Mouse (Mus musculus): ENCODE results near the gene Ulk3.

Ulk3 gene

GRCm38 (mm10) chr9:57589224-57590126 lies at the start of gene Ulk3:
TSS of gene Ulk3 (plus strand) at chr9:57589452.
- in situ Hi-C loops (cut with MboI; ENCODE audit: low pct_unique_long_range_greater_than_20kb in 1 of 2, low sequenced_read_pairs in 2 of 2, unreplicated experiment in 1 of 2), result no loop called here

DNA sequence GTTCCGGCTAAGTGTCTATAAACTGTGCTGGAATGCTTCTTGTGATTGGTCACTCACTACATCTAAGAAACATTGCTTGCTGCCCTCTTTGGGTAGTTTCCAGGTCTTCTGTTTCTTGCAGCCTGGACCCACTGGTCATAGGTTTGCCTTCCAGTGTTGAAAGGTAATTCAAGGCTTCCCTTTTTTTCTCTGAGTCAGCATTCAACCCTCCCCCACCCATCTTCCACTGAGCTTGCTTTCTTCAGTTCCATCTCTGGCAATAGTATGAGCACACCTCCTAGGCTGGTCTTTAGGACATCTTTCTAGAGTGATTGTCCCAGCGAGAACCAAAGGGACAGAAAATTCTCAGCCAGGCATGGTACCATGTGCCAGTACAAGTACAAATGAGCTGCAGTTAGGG lies 49.7 kb upstream of the Ulk3 start:
- in situ Hi-C loops (cut with MboI; ENCODE audit: low pct_unique_long_range_greater_than_20kb in 1 of 2, low sequenced_read_pairs in 2 of 2, unreplicated experiment in 1 of 2), result no loop called here

DNA sequence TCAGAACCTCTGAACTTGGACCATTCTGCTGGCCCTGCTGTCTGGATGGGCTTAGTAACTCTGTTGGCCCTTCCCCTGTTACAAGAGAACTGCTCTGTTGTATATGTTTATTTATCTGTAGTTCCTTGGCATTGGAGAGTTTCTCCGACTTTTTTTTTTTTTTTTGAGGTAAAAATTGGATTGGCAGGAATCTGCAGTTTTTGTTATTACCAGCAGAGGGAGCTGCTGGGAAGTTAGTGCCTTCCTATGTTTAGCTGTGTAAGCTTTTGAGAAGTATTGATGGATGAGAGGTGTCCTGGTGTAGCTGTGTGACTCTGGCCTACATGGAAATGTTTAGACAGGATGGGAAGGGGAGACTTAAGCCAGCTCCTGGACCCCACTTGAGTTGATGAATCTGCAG lies 47.9 kb upstream of the Ulk3 start:
- in situ Hi-C loops (cut with MboI; ENCODE audit: low pct_unique_long_range_greater_than_20kb in 1 of 2, low sequenced_read_pairs in 2 of 2, unreplicated experiment in 1 of 2), result no loop called here

DNA sequence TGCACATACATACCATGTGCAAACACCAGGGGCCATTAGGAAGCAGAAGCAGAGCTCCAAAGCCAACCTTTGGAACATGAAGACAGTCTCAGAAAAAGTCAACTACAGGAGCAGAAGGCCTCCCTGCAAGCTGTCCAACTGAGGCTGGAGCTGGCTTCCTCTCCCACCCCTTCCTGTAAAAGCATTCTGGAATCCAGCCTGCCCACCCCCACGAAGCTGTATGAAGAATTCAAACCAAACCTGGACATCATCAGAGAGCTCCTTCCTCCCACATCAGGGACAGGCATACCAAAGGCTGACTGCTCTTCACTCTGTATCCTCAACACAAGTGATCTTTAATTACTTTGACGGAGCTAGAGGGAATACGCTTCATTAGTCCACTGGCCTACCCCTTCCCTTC lies 45.3 kb upstream of the Ulk3 start:
- in situ Hi-C loops (cut with MboI; ENCODE audit: low pct_unique_long_range_greater_than_20kb in 1 of 2, low sequenced_read_pairs in 2 of 2, unreplicated experiment in 1 of 2), result no loop called here

GRCm38 (mm10) chr9:57547287-57547686 lies 42.0 kb upstream of the Ulk3 start:
- in situ Hi-C loops (cut with MboI; ENCODE audit: low pct_unique_long_range_greater_than_20kb in 1 of 2, low sequenced_read_pairs in 2 of 2, unreplicated experiment in 1 of 2), result no loop called here

DNA sequence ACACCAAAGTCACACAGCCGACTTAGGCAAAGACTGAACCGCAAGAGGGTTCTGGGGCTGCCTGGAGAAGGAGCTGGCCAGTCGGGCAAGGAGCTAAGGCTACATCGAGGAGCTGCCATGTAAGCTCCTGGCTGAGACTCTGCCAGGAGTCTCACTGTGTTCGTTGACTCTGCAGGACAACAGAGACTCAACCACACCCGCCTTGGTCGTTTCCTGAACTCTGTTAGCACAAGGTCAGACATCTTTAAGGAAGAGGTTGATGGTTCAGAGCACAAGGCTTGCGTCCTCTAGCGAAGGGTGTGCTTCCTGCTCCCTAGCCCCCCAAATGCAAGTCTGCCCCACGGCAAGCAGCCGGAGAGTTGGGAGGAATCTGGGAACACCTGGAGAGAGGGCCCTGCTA lies 41.4 kb upstream of the Ulk3 start:
- in situ Hi-C loops (cut with MboI; ENCODE audit: low pct_unique_long_range_greater_than_20kb in 1 of 2, low sequenced_read_pairs in 2 of 2, unreplicated experiment in 1 of 2), result no loop called here

DNA sequence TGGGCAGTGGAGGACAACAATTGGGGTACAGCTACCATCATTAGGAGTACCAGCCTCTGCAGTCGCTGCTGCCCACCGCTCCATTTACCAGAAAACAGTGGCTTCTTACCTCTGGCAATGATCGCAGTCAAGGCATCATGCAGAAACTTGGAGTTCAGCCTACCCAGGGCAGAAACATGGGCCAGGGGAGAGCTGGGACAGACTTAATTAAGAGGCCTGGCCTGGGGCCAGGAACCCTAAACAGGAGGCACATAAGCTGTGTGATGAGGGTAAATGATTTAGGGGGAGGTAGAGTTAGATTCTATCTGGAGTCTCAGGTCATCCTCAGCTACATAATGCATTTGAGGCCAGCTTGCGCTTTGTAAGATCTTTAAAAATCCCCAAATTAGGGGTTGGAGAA lies 40.1 kb upstream of the Ulk3 start:
- in situ Hi-C loops (cut with MboI; ENCODE audit: low pct_unique_long_range_greater_than_20kb in 1 of 2, low sequenced_read_pairs in 2 of 2, unreplicated experiment in 1 of 2), result no loop called here

DNA sequence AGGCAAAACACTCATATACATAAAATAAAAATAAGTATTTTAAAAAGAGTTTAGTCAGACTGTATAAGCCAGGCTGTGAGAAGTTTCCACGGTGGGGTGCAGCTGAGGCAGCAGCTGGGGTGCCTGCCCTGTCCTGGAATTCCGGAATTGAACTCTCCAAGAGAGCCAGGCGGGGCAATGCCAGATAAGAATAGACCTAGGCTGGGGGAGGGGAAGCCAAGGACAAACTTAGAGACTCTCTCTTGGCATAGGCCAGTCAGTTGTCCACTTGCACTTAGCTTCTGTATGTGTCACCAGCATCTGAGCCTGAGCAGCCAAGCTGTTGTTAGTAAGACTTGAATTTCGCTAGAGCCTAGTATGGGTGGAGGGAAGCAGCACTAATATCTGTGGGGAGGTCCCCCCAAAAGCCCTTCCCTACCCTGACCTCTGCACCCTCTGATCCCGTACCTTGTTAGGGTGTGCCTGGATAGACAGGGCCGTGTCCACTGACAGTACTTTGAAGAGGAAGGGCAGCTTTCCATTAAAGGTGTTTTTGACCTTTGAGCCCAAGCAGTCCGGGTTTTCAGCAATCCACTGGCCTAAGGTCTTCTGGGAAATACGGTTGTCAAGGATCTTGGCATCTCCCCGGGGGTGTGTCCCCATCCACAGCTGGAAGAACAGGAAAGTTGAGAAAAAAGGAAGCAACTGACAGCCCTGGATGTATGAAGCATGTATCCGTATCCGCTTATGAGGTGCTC lies 39.0 kb upstream of the Ulk3 start:
- in situ Hi-C loops (cut with MboI; ENCODE audit: low pct_unique_long_range_greater_than_20kb in 1 of 2, low sequenced_read_pairs in 2 of 2, unreplicated experiment in 1 of 2), result no loop called here

DNA sequence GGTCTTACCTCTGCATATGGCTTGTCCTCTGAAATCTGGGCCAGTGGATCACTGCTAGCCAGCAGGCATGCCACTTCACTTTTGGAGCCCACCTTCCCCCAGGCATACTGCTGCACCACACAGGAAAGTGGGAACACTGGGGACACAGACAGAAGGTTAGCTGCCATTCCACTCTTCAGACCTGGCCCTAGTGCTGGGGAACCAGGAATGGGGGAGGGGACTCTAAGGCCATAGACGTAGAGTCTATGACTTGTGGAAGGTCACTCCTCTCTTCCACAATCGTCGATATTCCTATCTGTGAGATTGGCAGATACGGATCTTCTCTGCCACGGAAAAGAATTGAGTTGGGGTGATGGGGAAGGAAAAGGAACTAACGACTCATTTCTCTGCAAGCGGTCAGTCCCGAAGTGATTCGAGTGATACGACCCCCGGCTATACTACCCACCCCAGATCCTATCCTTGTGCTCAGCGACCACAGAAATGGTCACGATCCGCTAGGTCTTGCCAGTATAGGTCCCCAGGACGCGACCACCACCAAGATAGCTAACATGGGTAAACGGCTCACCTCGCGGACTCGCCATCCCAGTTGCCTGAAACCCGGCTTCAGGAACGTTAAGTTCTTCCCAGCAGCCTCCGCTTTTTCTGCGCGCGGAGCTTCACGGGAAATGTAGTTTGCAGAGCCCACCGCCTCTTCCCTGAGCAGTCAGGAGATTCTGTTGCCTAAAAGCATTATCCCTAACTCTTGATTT lies 36.9 kb upstream of the Ulk3 start, which contains the start of gene Mpi:
Gene Mpi, minus strand, starts transcription at position 625 of the 749 bp plus-strand sequence.
- in situ Hi-C loops (cut with MboI; ENCODE audit: low pct_unique_long_range_greater_than_20kb in 1 of 2, low sequenced_read_pairs in 2 of 2, unreplicated experiment in 1 of 2), result no loop called here

- in situ Hi-C loops (cut with MboI; ENCODE audit: low pct_unique_long_range_greater_than_20kb in 1 of 2, low sequenced_read_pairs in 2 of 2, unreplicated experiment in 1 of 2), result no loop called here
Observed at GRCm38 (mm10) chr9:57553119-57553518, 36.1 kb upstream of the Ulk3 start.

DNA sequence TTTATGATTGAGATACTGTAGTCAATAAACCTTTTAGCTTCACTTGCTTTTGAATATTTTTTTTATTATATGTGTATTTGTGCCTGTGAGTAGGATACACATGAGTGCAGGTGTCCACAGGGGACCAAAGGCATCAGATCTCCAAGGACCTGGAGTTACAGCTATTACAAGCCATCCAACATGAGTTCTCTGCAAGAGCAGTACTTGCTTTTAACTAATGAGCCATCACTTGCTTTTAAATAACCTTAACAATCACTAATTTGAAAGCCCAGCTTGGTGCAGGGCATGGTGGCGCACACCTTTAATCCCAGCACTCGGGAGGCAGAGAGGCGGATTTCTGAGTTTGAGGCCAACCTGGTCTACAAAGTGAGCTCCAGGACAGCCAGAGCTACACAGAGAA lies 34.5 kb upstream of the Ulk3 start:
- in situ Hi-C loops (cut with MboI; ENCODE audit: low pct_unique_long_range_greater_than_20kb in 1 of 2, low sequenced_read_pairs in 2 of 2, unreplicated experiment in 1 of 2), result no loop called here

DNA sequence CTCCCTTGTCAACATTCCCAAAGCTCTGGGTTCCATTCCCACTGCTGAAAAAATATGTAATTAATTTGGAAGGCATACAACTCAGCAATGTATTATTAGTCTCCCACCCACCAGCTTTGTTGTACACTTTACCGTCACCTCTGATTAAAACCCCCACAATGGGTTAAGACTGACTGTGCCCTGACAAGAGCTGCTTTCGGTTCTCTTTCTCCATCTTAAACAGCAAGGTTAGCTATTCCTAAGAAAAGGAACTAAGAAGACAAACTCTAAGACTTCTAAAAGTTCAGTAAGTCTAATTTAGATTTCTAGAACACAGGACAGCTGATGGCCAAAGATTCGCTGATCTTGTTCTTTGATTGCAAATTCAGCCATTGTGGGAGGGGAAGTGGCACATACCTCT lies 32.0 kb upstream of the Ulk3 start:
- in situ Hi-C loops (cut with MboI; ENCODE audit: low pct_unique_long_range_greater_than_20kb in 1 of 2, low sequenced_read_pairs in 2 of 2, unreplicated experiment in 1 of 2), result no loop called here

- in situ Hi-C loops (cut with MboI; ENCODE audit: low pct_unique_long_range_greater_than_20kb in 1 of 2, low sequenced_read_pairs in 2 of 2, unreplicated experiment in 1 of 2), result no loop called here
Observed at GRCm38 (mm10) chr9:57558625-57559024, 30.6 kb upstream of the Ulk3 start.

- in situ Hi-C loops (cut with MboI; ENCODE audit: low pct_unique_long_range_greater_than_20kb in 1 of 2, low sequenced_read_pairs in 2 of 2, unreplicated experiment in 1 of 2), result no loop called here
Observed at GRCm38 (mm10) chr9:57559568-57559967, 29.7 kb upstream of the Ulk3 start.

DNA sequence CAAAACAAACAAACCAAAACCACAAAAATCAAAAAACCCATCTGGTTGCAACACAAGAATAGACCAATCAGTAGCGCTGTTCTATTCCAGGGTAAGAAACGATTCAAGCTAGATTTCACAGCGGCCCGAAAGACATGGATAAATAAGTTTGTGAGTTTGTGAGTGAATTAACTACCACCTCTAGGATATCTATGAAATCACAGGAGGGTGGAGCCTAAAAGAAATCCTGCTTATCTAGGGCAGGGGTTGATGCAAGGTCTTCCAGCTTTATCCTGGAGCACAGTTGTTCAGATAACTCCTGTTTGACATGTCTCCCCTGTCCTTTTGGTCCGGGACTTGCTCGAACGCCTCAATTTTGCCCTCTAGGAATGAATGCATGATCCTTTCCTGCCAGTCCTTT lies 29.0 kb upstream of the Ulk3 start:
- in situ Hi-C loops (cut with MboI; ENCODE audit: low pct_unique_long_range_greater_than_20kb in 1 of 2, low sequenced_read_pairs in 2 of 2, unreplicated experiment in 1 of 2), result no loop called here

DNA sequence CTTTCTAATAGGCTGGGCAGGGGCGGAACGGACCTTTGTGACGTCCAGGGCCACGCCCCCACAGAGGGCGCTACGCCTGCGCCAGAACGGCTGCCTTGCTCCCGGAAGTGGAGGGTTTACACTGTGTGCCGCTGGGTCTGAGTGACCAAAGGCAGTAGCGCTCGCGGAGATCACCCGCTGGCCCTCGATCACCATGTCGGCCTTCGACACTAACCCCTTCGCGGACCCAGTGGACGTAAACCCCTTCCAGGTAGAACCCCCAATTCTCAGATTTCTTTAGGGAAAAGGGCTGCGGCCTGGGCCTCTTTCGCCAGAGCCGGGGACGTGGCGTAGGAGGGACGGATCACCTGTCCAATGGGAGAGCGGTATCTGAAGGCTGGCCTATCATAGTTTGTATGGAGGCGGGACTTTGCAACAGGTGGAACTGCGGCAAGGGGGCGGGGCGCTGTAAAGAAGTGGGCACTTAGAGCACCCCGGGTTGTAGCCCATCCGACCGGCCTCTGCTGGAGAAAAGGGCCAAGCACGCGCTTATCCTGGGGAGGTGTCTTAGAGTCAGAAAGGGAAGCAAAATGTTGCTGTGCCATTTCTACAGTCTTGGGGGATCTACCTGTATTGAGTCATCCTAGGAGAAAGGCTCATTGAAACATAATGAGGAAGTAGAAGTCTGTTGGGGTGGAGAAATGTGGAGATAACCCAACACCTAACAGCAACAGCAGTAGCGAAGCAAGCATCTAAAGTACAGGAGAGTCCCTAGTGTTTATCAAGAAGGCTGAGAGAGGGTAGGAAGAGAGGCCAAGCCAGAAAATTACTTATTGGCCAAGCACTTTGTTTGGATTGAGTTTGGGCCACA lies 28.2 kb upstream of the Ulk3 start, which contains the start of gene Scamp2:
Gene Scamp2, plus strand, starts transcription at position 83 of the 850 bp plus-strand sequence.
- in situ Hi-C loops (cut with MboI; ENCODE audit: low pct_unique_long_range_greater_than_20kb in 1 of 2, low sequenced_read_pairs in 2 of 2, unreplicated experiment in 1 of 2), result no loop called here

GRCm38 (mm10) chr9:57561711-57562099 lies 27.5 kb upstream of the Ulk3 start:
- in situ Hi-C loops (cut with MboI; ENCODE audit: low pct_unique_long_range_greater_than_20kb in 1 of 2, low sequenced_read_pairs in 2 of 2, unreplicated experiment in 1 of 2), result no loop called here

DNA sequence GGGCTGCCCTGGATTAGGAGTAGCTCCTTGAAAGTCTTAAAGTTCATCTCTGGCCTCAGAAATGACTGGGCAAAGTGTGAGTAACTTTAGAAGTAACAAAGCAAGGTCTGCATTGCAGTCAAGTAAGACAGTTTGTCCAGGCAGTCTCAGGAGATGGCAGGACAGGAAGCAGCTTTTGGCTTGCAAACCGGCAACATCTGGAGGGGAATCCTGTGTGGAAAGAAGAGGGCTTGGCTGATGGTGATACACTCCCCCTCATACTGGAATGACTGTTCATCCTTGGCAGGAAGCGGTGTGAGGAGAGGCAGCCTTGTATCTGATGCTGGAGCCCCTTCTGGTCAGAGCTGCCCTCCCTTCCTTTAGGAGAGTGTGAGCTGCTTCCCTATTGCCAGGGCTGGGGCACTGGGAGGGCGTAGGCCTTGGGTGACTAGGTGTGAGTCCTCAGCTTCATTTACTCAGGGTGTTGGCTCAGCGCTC lies 26.3 kb upstream of the Ulk3 start:
- in situ Hi-C loops (cut with MboI; ENCODE audit: low pct_unique_long_range_greater_than_20kb in 1 of 2, low sequenced_read_pairs in 2 of 2, unreplicated experiment in 1 of 2), result no loop called here

Measured in mouse embryonic stem cell (cell line).